Mouse (Mus musculus) liver (tissue): ENCODE results near the gene Tgm6.

Experiments used
- DNase-seq: peaks from one replicate; pipeline ENCODE4 v3.0.0-alpha.2; 2020; ENCODE audit warnings: mixed read lengths

The Tgm6 gene

DNA sequence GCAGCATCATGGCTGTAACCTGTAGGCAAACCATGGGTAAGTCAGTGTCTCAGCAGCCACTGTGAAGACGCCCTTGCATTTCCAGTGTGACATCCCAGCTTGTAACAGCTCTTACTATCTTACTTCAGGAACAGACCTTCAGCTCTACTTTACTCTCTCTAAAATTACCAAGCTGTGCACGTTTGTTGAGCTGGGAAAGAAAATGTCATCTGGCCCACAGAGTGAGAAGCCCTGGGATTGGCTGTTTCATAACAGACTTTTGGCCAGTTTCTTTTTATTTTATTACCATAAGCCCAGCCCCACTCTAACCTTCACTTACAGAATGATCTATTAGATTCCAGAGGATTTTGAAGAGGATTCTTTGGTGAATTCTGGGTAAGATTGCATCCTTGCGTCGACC is at the start of gene Tgm6:
Gene Tgm6 (plus strand): TSS at position 301 of the 400 bp plus-strand sequence.
- DNase-seq: no peak

DNA sequence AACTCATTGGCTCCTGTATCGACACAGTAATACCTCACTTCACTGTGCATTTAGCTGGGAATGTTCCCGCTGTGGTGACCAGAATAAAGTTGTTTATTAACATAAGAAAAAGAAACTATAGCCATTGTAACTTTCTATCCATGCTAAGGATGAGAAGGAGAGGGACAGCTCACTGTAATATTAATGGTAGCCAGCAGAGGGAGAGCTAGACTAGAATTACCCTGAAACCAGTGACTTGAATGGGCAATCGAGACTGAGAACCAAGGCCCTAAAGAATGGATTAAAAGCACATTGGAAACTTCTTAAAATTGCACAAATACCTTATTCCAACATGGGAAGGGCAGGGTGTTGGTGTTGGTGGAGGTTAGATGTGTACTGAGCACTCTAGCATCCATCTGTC is 44.0 kb upstream of the Tgm6 start:
- DNase-seq: no peak

DNA sequence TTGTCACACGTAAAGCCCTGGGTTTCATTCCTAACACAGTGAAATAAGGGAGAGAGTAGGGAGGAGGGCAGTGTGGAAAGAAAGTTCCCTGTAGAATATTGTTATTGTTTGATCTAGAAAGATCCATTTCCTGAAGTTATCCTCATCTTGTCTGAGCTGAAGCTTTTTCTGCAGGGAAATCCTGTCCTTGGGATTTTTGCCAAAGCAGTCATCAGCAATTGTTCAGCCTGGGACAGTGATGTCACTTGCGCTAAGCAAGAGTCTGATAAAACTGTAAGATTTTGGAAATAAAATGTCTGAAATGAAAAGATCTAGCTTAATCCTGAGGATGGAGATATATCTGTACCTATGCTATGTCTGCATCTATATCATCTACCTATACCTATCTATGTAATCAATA is 41.8 kb upstream of the Tgm6 start:
- DNase-seq: no peak

GRCm38 (mm10) chr2:130112804-130113203 is 588 bp downstream of the Tgm6 start:
- DNase-seq: no peak

DNA sequence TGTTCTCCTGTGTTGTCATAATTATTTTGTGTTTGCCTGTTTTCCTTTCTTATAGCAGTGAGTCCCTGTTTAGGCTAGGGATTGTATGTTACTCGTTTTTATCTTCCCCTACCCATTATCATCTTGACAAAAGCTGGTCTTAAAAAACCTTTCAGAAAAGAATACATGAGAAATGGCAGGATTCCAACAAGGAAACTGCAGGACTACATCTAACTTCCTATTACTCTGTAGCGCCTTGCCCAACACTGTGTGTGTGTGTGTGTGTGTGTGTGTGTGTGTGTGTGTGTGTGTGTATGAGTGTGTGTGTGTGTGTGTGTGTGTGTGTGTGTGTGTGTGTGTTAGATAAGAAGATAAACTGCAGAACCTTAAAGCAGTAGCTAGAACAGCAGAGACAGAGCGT is 1.2 kb downstream of the Tgm6 start:
- DNase-seq: no peak

DNA sequence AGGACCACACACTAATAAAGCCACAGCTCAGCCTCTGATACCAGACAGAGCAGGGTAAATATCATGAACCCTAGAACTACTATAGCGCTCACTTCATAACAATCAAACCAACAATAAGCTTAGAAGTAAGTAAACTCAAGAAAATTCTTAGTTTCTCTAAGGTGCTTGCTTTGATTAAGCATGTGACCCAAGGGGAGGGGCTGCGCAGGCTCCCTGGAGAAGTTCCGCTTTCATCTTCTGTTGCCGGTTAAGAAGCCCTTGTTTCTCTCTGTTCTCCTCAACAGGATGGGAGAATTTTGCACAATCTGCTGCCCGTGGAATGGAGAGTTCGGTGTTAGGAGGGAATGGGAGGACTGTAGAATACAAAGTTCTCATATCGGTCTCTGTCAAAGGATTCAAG is 6.4 kb downstream of the Tgm6 start:
- DNase-seq: no peak

GRCm38 (mm10) chr2:130125279-130126059 is 13.3 kb downstream of the Tgm6 start:
- DNase-seq: no peak

DNA sequence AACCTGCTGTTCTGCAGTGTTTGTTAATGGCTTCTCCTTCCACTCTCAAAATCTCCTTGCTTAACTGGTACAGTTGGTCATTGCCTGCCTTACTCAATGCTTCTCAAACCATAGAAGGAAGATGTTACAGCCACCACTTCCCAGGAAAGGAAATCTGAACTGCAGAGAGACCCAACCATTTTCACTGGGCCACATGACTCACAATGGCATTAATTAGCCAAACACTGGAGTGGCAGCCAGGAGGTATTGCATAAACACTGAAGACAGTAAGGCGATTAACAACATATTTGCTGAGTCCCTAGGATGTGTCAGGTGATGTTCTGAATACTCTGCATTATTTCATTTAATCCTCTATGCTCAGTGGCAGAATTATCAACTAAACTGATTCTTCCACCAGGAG is 13.9 kb downstream of the Tgm6 start:
- DNase-seq: no peak

- DNase-seq: no peak
Measured at GRCm38 (mm10) chr2:130129687-130130086, 17.5 kb downstream of the Tgm6 start.

- DNase-seq: no peak
Measured at GRCm38 (mm10) chr2:130143011-130143410, 30.8 kb downstream of the Tgm6 start.

- DNase-seq: no peak
Measured at GRCm38 (mm10) chr2:130144703-130145324, 32.6 kb downstream of the Tgm6 start.

- no peak for DNase-seq
Measured at GRCm38 (mm10) chr2:130146089-130146668, 34.0 kb downstream of the Tgm6 start.

DNA sequence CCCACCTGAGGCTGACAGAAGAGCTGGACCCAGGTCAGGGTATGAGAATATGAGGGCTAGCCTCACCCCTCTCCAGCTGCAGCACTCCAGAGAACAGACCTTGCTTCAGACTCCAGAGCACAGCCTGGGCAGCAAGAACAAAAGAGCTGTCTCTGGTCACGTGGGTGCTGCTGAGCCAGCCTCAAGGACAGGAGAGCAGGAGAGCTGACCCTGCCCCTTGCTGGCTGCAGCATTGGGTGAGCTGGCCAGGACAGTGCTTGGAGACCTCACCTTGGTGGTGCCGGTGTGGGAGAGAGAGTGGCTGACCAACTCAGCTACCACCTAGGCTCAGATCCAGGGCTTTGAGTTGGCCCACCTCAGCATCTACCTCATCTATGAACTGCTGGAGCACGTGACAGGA is 43.0 kb downstream of the Tgm6 start:
- no peak for DNase-seq

- no peak for DNase-seq
Measured at GRCm38 (mm10) chr2:130155851-130156250, 43.6 kb downstream of the Tgm6 start.

- no peak for DNase-seq
Measured at GRCm38 (mm10) chr2:130157231-130158087, 45.2 kb downstream of the Tgm6 start.

DNA sequence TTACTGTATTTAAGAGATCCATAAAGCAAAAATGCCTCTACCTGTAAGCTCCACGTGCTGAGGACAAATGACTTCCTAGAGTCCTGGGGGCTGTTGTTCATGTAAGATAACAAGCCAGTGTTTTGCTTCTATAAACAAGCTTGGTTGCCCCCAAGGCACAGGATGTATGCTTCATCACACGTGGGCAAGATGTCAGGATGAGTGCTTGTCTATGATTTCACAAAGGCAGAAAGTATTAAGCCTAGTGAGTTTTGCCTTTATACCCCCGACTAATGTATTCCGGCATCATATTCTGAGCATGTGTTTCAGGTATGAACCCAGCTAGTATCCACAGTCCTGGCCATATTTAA is 45.8 kb downstream of the Tgm6 start:
- no peak for DNase-seq

DNA sequence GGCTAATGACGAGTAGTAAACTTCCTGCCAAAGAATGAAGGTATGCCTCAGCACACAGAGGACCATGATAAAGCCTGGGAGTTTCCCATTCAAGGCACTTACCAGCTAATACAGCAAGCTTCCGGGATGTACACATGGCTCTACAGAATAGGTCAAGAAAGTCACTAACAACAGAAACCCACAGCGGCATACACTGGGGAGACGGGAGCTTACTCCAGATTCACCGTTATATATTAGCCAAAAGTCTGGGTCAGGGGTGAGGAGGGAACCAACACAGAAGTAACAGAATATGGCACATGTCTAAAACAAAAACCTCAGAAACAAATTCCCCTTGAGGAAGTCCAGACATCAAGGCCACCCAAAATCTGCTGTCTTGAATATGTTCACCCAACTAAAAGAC is 50.5 kb downstream of the Tgm6 start:
- DNase-seq: no peak

DNA sequence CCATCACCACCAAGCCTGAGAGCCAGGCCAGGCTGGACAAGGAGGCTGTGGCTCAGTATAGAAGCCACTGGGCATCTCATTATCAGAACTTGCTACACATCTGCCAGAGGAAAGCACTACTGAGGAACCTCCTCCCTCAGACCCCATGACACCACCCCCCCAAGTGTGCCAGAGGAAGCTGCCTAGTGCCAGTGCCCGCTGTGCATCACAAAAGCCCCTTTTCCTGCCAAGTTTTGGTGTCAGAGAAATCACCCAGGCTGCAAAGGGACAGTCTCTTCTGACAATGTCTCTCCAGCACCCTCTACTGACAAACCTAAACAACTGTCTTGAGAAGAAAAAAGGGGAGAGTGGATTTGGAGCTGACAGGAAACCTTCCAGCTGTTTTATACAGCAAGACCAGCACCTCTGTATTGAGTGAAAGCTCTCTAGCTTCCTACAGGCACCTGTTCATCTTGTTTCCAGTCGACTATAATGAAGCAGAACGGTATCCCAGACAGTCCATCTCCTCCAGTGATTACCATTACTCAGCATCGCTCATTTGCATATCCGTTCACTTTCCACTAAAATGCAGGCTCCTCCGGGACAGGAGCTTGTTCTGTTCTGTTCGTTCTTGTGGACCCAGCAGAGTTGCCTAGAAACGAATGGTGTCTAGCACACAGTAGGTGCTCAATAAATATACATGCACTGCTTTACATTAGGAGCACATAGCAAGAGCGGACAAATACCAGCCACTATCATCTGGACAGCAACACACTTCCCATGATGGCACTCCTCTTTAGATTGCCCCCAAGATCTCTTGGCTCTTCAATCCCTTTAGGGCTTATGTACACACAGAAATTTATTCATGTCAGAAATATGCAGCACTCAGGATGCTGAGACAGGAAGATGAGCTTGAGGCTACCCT is 54.3 kb downstream of the Tgm6 start:
- DNase-seq: no peak

DNA sequence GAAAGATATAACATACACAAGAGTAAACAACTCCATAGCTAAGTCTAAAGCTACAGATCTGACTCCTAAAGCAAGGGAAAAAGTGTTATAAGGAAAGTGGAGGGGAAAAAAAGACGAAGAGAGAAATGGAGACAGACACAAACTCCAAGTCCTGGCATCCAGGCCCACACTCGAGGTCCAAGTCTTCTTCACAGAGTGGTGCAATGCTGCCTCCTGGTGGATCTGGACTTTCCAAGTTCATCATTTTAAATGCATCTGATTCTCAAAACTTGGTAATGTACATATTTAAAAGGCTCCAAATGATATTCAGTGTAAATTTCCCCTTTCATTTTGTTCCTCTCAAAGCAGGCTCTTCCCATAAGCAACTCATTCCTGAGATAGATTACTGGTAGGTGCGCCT is 55.6 kb downstream of the Tgm6 start:
- peak; percentile 44 for DNase-seq

- DNase-seq: no peak
Measured at GRCm38 (mm10) chr2:130171674-130172073, 59.5 kb downstream of the Tgm6 start.

DNA sequence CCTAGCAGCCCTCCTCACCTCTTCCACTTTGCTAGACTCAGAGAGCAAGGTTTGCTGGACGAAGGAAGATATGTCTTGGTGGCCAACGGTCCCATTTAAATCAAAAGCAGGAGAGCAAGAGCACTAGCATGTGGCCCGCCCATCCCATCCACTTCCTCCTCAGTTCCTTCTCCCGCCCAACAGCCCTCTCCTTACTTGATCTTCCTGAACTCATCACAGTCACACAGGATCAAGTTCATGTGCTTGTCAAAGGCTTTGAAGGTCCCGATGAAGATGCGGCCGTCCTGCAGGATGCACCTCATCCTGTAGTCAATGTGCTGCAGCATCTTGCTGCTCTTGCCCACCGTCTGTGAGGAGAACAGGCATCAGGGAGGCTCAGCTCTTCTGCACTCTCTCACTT is 64.6 kb downstream of the Tgm6 start:
- no peak for DNase-seq

- no peak for DNase-seq
Measured at GRCm38 (mm10) chr2:130178381-130178705, 66.1 kb downstream of the Tgm6 start.
